Mouse (Mus musculus) CD8-positive naive resting alpha-beta T cell, adult 57 days (primary cell): Measurements from ENCODE around the gene Olfr1177-ps. TPM values are rescaled to one million over a fixed set of nuclear protein-coding genes. Genes with fewer than 3 reads are reported as not detected.

Source experiments
- total RNA-seq: library from RNA; stranded (reverse); gene quantifications from one replicate; pipeline ENCODE4 v1.2.4, GENCODE M21; 2023

Olfr1177-ps gene
- total RNA-seq: not detected

GRCm38 (mm10) chr2:88346392-88346791 lies at the start of gene Olfr1177-ps:
Gene Olfr1177-ps, minus strand, starts transcription at chr2:88346492.

DNA sequence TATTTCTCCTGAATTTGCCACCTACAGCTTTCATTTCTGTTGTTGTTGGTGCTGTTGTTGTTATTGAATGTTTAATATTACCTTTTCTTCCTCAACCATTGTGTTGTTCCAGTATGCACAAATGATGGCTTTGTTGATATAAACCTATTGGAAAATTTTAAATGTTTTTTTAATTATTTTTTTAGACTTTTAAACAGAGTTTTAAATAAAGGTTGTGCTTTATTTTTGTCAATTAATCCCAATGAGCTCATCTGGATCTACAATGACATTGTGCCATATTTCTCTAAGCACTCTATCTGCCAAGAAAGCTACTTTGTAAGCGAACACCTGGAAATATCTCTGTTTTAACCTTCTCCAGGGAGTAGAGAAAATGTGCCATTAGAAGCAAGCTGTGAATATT lies 40.5 kb upstream of the Olfr1177-ps start, which contains the start of gene Olfr1178:
Gene Olfr1178, plus strand, starts transcription at position 301 of the 400 bp plus-strand sequence.

GRCm38 (mm10) chr2:88336421-88336820 lies 9.9 kb downstream of the Olfr1177-ps start, which contains the start of gene Olfr1176:
Gene Olfr1176, plus strand, starts transcription at chr2:88336721.

GRCm38 (mm10) chr2:88327115-88327514 lies 19.2 kb downstream of the Olfr1177-ps start, which contains the start of gene Olfr1175-ps:
Gene Olfr1175-ps, minus strand, starts transcription at chr2:88327215.

GRCm38 (mm10) chr2:88315035-88315434 lies 31.3 kb downstream of the Olfr1177-ps start, which contains the start of gene Olfr1174-ps:
Gene Olfr1174-ps, minus strand, starts transcription at chr2:88315135.

Other genes with a start within 250 kb of the Olfr1177-ps start
- gene Olfr1166, start 218.2 kb downstream of the Olfr1177-ps start, total RNA-seq: not detected
- gene Olfr1167, start 191.3 kb downstream of the Olfr1177-ps start, total RNA-seq: not detected
- not detected for gene Olfr1168, start 164.6 kb downstream of the Olfr1177-ps start, total RNA-seq
- gene Olfr1170, start 118.2 kb downstream of the Olfr1177-ps start, total RNA-seq: not detected
- gene Olfr1173, start 66.6 kb downstream of the Olfr1177-ps start, total RNA-seq: not detected
- not detected for gene Olfr1174-ps, start 31.4 kb downstream of the Olfr1177-ps start, total RNA-seq
- gene Olfr1175-ps, start 19.3 kb downstream of the Olfr1177-ps start, total RNA-seq: not detected
- not detected for gene Olfr1176, start 9.8 kb downstream of the Olfr1177-ps start, total RNA-seq
- gene Olfr1178, start 40.6 kb upstream of the Olfr1177-ps start, total RNA-seq: not detected
- gene Olfr1179, start 60.0 kb upstream of the Olfr1177-ps start, total RNA-seq: not detected
- not detected for gene Olfr1180, start 72.7 kb upstream of the Olfr1177-ps start, total RNA-seq
- gene Olfr1181, start 79.7 kb upstream of the Olfr1177-ps start, total RNA-seq: not detected
- not detected for gene Gm13757, start 102.6 kb upstream of the Olfr1177-ps start, total RNA-seq
- gene Olfr1183, start 108.4 kb upstream of the Olfr1177-ps start, total RNA-seq: not detected
- not detected for gene Olfr1184, start 137.1 kb upstream of the Olfr1177-ps start, total RNA-seq
- not detected for gene Olfr1185-ps1, start 146.8 kb upstream of the Olfr1177-ps start, total RNA-seq
- not detected for gene Olfr1186, start 172.1 kb upstream of the Olfr1177-ps start, total RNA-seq
- not detected for gene Olfr1188, start 210.4 kb upstream of the Olfr1177-ps start, total RNA-seq
- gene Olfr1189, start 240.0 kb upstream of the Olfr1177-ps start, total RNA-seq: not detected